Mouse (Mus musculus) ES-E14 (cell line): ENCODE data around the gene Mlxipl.
A peak's percentile ranks its signal among the peaks of the same experiment; 100 is the strongest.

Source experiments
- CHD2 ChIP-seq: IDR thresholded peaks from 2 replicates; pipeline ENCODE4 v1.6.1; 2014; ENCODE audit warnings: mild to moderate bottlenecking, low read depth, low read length, inconsistent platforms
- HCFC1 ChIP-seq: IDR thresholded peaks from 2 replicates; pipeline ENCODE4 v1.6.1; 2012; ENCODE audit warnings: low read length, inconsistent platforms, borderline replicate concordance; ENCODE audit not compliant: insufficient read depth

DNA sequence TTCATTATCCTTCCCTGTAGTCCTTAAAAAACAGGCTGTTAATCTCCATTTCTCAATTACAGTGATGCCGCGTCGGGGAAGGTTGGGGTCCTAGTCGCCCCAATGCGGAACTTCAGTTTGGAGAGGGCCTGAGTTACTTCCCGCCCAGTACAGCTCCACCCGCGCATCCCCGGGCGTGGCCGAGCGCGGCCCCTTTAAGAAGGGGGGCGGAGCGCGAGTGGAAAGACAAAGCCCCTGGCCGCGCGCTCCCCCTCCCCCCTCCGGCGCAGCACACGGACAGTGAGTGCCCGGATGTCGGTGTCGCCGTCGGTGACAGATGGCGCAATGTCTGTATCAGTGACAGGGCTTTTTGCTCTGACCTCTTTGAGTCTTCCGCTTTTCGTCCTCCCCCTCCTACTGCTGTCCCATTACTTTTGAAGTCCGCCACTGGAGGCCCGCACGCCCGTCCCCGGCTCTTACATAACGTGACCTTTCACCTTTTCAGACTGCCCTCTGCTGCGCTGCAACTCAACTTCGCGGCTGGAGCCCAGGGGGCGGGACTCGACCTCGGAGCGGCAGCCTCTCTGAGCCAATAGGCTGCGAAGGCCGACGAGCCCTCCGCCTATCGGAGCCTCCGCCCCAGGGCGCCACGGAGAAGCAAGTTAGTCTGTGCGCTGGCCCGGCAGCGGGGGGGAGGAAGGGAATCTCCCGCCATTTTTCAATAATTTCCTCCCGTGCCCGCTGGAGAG lies 97.1 kb downstream of the Mlxipl start, which contains the start of gene Baz1b:
- TF ChIP-seq CHD2 (peak; percentile 88), HCFC1 (no peak)
